In genomic region chr11:87453216-87454034, GRCm38 (mm10) we compare ENCODE assay signal across 10 mouse cellular contexts. TPM values are rescaled to one million over a fixed set of nuclear protein-coding genes. Genes with fewer than 3 reads are reported as not detected.
DNase-seq lines count a peak whose midpoint lies in the region; ATAC-seq and TF ChIP-seq lines count a peak whose summit lies in the region.
"Had no signal": no experiment of that assay in that cellular context is flagged by ENCODE, and none has a peak within 500 bp of the region (broad histone marks: within the 10 kb centered on the region; RNA-seq: fewer than 3 reads in every experiment).

No protein-coding gene starts in this region.

- intact Hi-C loops in left cerebral cortex, postnatal 10 days (cut with DNase I) = no loop called here

- no peak overlapping the region for H3K9ac ChIP-seq in heart, embryonic 11.5 days (ENCODE audit: low read depth, low read length)
- peak overlapping the region; percentile 21; the same call in 1 of the 2 replicates for H3K9ac ChIP-seq in CH12.LX (ENCODE audit: insufficient read depth, low read depth)
- no peak overlapping the region for H3K9ac ChIP-seq in intestine, postnatal 0 days (ENCODE audit: low read depth, low read length)
- H3K9ac ChIP-seq in liver, embryonic 11.5 days (ENCODE audit: low read depth, low read length) = peak overlapping the region; percentile 40; the same call in 1 of the 2 replicates

- no peak for TF ChIP-seq EP300 in CH12.LX (IDR thresholded peaks at IDR 0.05; ENCODE audit: low read length)

- in situ Hi-C loops in CH12.LX (cut with MboI; ENCODE audit: low pct_ligation_motif_present, low pct_unique_long_range_greater_than_20kb, low sequenced_read_pairs) = no loop called here

- H3K27me3 ChIP-seq in heart, embryonic 11.5 days (ENCODE audit: control insufficient read depth, insufficient read depth, low read length) = no peaks in the 10 kb centered on the region
- no peaks in the 10 kb centered on the region for H3K27me3 ChIP-seq in CH12.LX (replicated peaks)
- H3K27me3 ChIP-seq in intestine, postnatal 0 days (replicated peaks; ENCODE audit: control insufficient read depth, insufficient read depth, low read length) = no peaks in the 10 kb centered on the region
- no peaks in the 10 kb centered on the region for H3K27me3 ChIP-seq in liver, embryonic 11.5 days (replicated peaks; ENCODE audit: control insufficient read depth, insufficient read depth, low read length)

- no peaks in the 10 kb centered on the region for H3K36me3 ChIP-seq in heart, embryonic 11.5 days (ENCODE audit: control insufficient read depth, insufficient read depth, low read length)
- no peaks in the 10 kb centered on the region for H3K36me3 ChIP-seq in CH12.LX (replicated peaks in 1 of 2; ENCODE audit: control insufficient read depth in 1 of 2, insufficient read depth in 1 of 2, low read length in 1 of 2)
- no peaks in the 10 kb centered on the region for H3K36me3 ChIP-seq in intestine, postnatal 0 days (ENCODE audit: control insufficient read depth, insufficient read depth)
- no peaks in the 10 kb centered on the region for H3K36me3 ChIP-seq in liver, embryonic 11.5 days (ENCODE audit: control insufficient read depth, insufficient read depth, low read length)

- TF ChIP-seq RAD21 in CH12.LX (IDR thresholded peaks at IDR 0.05; ENCODE audit: low read depth, low read length) = no peak

- 16% methylated on average over 13 of the region's 13 CpGs for WGBS in heart, embryonic 11.5 days (ENCODE audit: insufficient replicate concordance)
- WGBS in intestine, postnatal 0 days = 13% methylated on average over 13 of the region's 13 CpGs
- 18% methylated on average over 13 of the region's 13 CpGs for WGBS in liver, embryonic 11.5 days

- 0 out of 2 replicates have a peak, but pooled peaks have one; percentile 27 for TF ChIP-seq POLR2A in CH12.LX (IDR thresholded peaks at IDR 0.05; ENCODE audit: low read depth, low read length)

- dilution Hi-C loops in CH12.LX (cut with MboI; ENCODE audit: extremely low pct_ligation_motif_present, extremely low pct_unique_long_range_greater_than_20kb, low sequenced_read_pairs) = no loop called here

- H3K4me3 ChIP-seq in heart, embryonic 11.5 days (ENCODE audit: low read depth, low read length) = no peak overlapping the region
- no peak overlapping the region for H3K4me3 ChIP-seq in CH12.LX (replicated peaks in 1 of 3; ENCODE audit: low read depth in 2 of 3, low read length in 2 of 3, poor library complexity in 1 of 3)
- H3K4me3 ChIP-seq in intestine, postnatal 0 days (ENCODE audit: low read depth, low read length) = no peak overlapping the region
- H3K4me3 ChIP-seq in liver, embryonic 11.5 days (ENCODE audit: low read depth, low read length) = no peak overlapping the region

- no peaks in the 10 kb centered on the region for H3K79me2 ChIP-seq in CH12.LX (replicated peaks; ENCODE audit: control insufficient read depth, extremely low read depth, insufficient read depth, poor library complexity, severe bottlenecking)

- H3K9me3 ChIP-seq in heart, embryonic 11.5 days (replicated peaks; ENCODE audit: control insufficient read depth, low read length) = no peaks in the 10 kb centered on the region
- no peaks in the 10 kb centered on the region for H3K9me3 ChIP-seq in CH12.LX (replicated peaks; ENCODE audit: low read length)
- H3K9me3 ChIP-seq in intestine, postnatal 0 days (ENCODE audit: control insufficient read depth) = no peaks in the 10 kb centered on the region
- H3K9me3 ChIP-seq in liver, embryonic 11.5 days (ENCODE audit: control insufficient read depth, low read length) = no peaks in the 10 kb centered on the region

- TF ChIP-seq CTCF in CH12.LX (conservative IDR thresholded peaks at IDR 0.05 in 1 of 2, IDR thresholded peaks at IDR 0.05 in 1 of 2; ENCODE audit: low read depth in 2 of 2, low read length in 2 of 2) = no peak
- 0 out of 2 replicates have a peak, but pooled peaks have one; percentile 15 for TF ChIP-seq CTCF in intestine, postnatal 0 days (IDR thresholded peaks at IDR 0.05; ENCODE audit: low read depth)

- no peak overlapping the region for H3K27ac ChIP-seq in heart, embryonic 11.5 days (ENCODE audit: low read depth, low read length)
- H3K27ac ChIP-seq in CH12.LX (ENCODE audit: insufficient read depth, low read depth) = no peak overlapping the region
- no peak overlapping the region for H3K27ac ChIP-seq in intestine, postnatal 0 days (ENCODE audit: low read depth, low read length)
- H3K27ac ChIP-seq in liver, embryonic 11.5 days (ENCODE audit: low read depth, low read length) = no peak overlapping the region

- ATAC-seq in heart, embryonic 11.5 days (replicated peaks; ENCODE audit: insufficient number of reproducible peaks, low FRiP score, low TSS enrichment) = no peak
- ATAC-seq in intestine, postnatal 0 days = no peak
- ATAC-seq in liver, embryonic 11.5 days (replicated peaks; ENCODE audit: low FRiP score) = no peak
- no peak for ATAC-seq in erythroblast, adult 5-6 weeks (replicated peaks; ENCODE audit: low FRiP score, poor library complexity, severe bottlenecking)

- H3K4me1 ChIP-seq in heart, embryonic 11.5 days (ENCODE audit: control insufficient read depth, insufficient read depth, low read length) = no peaks in the 10 kb centered on the region
- peaks cover 12 to 31% of the 10 kb centered on the region in 2 experiments; a peak in 3 of 4 replicates for H3K4me1 ChIP-seq in CH12.LX (ENCODE audit: control insufficient read depth in 1 of 2, insufficient read depth in 2 of 2)
- H3K4me1 ChIP-seq in intestine, postnatal 0 days (replicated peaks; ENCODE audit: control insufficient read depth, insufficient read depth, low read length) = no peaks in the 10 kb centered on the region
- peaks cover 11% of the 10 kb centered on the region for H3K4me1 ChIP-seq in liver, embryonic 11.5 days (replicated peaks; ENCODE audit: control insufficient read depth, insufficient read depth, low read length)

- H3K4me2 ChIP-seq in heart, embryonic 11.5 days = peak overlapping the region; percentile 35
- peak overlapping the region; percentile 33; the same call in 1 of the 2 replicates for H3K4me2 ChIP-seq in CH12.LX (ENCODE audit: insufficient read depth, low read depth, poor library complexity, severe bottlenecking)
- no peak overlapping the region for H3K4me2 ChIP-seq in intestine, postnatal 0 days (replicated peaks; ENCODE audit: low read depth)
- H3K4me2 ChIP-seq in liver, embryonic 11.5 days = peak overlapping the region; percentile 29

- DNase-seq in heart, adult 9 months (ENCODE audit: low spot score in 2 of 2) = no peak
- DNase-seq in CH12.LX (ENCODE audit: extremely low read depth) = no peak
- DNase-seq in liver, embryonic 11.5 days (ENCODE audit: low spot score) = no peak
- DNase-seq in left cerebral cortex, postnatal 10 days (ENCODE audit: extremely low spot score in 1 of 2, low spot score in 2 of 2) = no peak
- DNase-seq in spleen, adult 18-20 months = no peak
- DNase-seq: adrenal gland, postnatal 36 days; gastrocnemius, postnatal 25 days had no signal

TF ChIP-seq in CH12.LX, 34 proteins besides CTCF, POLR2A, EP300 and RAD21 (continues in another document):
- TF ChIP-seq MEF2A (IDR thresholded peaks at IDR 0.05; ENCODE audit: borderline replicate concordance, low read depth, low read length) = no peak
- TF ChIP-seq ZNF384 (IDR thresholded peaks at IDR 0.05; ENCODE audit: low read depth, low read length) = no peak
- TF ChIP-seq USF2 (conservative IDR thresholded peaks at IDR 0.05; ENCODE audit: low read depth, low read length) = no peak
- no peak for TF ChIP-seq ZKSCAN1 (IDR thresholded peaks at IDR 0.05; ENCODE audit: borderline replicate concordance, low read depth, low read length)
- TF ChIP-seq MXI1 (IDR thresholded peaks at IDR 0.05; ENCODE audit: low read depth, low read length) = peak; percentile 28; the same call in 1 of the 2 replicates
- no peak for TF ChIP-seq ZC3H11A (IDR thresholded peaks at IDR 0.05; ENCODE audit: low read depth, low read length)
- TF ChIP-seq USF1 (IDR thresholded peaks at IDR 0.05; ENCODE audit: low read depth, low read length) = peak; percentile 5; the same call in 1 of the 2 replicates
- no peak for TF ChIP-seq CHD1 (IDR thresholded peaks at IDR 0.05; ENCODE audit: low read depth, low read length)
- TF ChIP-seq ETS1 (conservative IDR thresholded peaks at IDR 0.05; ENCODE audit: low read depth, low read length) = no peak
- no peak for TF ChIP-seq SIN3A (IDR thresholded peaks at IDR 0.05; ENCODE audit: low read length)
- TF ChIP-seq RCOR1 (conservative IDR thresholded peaks at IDR 0.05; ENCODE audit: low read depth, low read length) = no peak
- TF ChIP-seq JUND (conservative IDR thresholded peaks at IDR 0.05; ENCODE audit: low read depth, low read length) = no peak
- no peak for TF ChIP-seq TCF12 (IDR thresholded peaks at IDR 0.05; ENCODE audit: low read depth, low read length)
- no peak for TF ChIP-seq SMC3 (IDR thresholded peaks at IDR 0.05; ENCODE audit: low read depth, low read length)
- TF ChIP-seq IRF4 (IDR thresholded peaks at IDR 0.05; ENCODE audit: low read depth, low read length) = no peak
- TF ChIP-seq POLR2AphosphoS2 (IDR thresholded peaks at IDR 0.05; ENCODE audit: low read depth, low read length) = no peak
- no peak for TF ChIP-seq HCFC1 (IDR thresholded peaks at IDR 0.05; ENCODE audit: low read depth, low read length)

RNA-seq across cellular contexts. Expression of gene Tex14, which starts 48.6 kb away (rescaled TPM):
- 0.30 and 0.96 TPM in 2 replicates for polyA plus RNA-seq in heart, embryonic 11.5 days (2014; fragmentation: Nextera tagmentation; extraction: Ambion mirVana)
- total RNA-seq in CH12.LX (2012; rRNA removed) (1.4 and 1.5 TPM in 2 replicates), CH12.LX (2014; rRNA removed) (1.4 and 2.1 TPM in 2 replicates)
- polyA plus RNA-seq in CH12.LX (2012; ENCODE audit: insufficient read length, low read depth) = 1.3 and 1.6 TPM in 2 replicates
- 1.3 and 1.8 TPM in 2 replicates for polyA plus RNA-seq in intestine, postnatal 0 days (2015; fragmentation: Nextera tagmentation; extraction: Ambion mirVana)
- 0.32 and 0.48 TPM in 2 replicates for polyA plus RNA-seq in liver, embryonic 11.5 days (2014; fragmentation: Nextera tagmentation; extraction: Ambion mirVana)
- total RNA-seq in erythroblast, adult 5-6 weeks (2015; ENCODE audit: low replicate concordance) = not detected in 2 replicates
- total RNA-seq in erythroblast, adult 5-6 weeks (2017; ENCODE audit: low replicate concordance) = 0.34 and 0.42 TPM in 2 replicates
- total RNA-seq in left cerebral cortex, postnatal 10 days (2021) = under 1 TPM; 0.36 to 0.56 TPM

RNA-seq across cellular contexts. Expression of gene Rad51c, which starts 48.7 kb away (rescaled TPM):
- 11.6 and 11.9 TPM in 2 replicates for polyA plus RNA-seq in heart, embryonic 11.5 days (2014; fragmentation: Nextera tagmentation; extraction: Ambion mirVana)
- total RNA-seq in CH12.LX (2012; rRNA removed) (5.3 and 6.8 TPM in 2 replicates), CH12.LX (2014; rRNA removed) (5.6 and 6.3 TPM in 2 replicates)
- polyA plus RNA-seq in CH12.LX (2012; ENCODE audit: insufficient read length, low read depth) = 4.8 and 6.1 TPM in 2 replicates
- 1.9 and 2.0 TPM in 2 replicates for polyA plus RNA-seq in intestine, postnatal 0 days (2015; fragmentation: Nextera tagmentation; extraction: Ambion mirVana)
- polyA plus RNA-seq in liver, embryonic 11.5 days (2014; fragmentation: Nextera tagmentation; extraction: Ambion mirVana) = 5.0 and 5.5 TPM in 2 replicates
- 0.19 and 3.8 TPM in 2 replicates for total RNA-seq in erythroblast, adult 5-6 weeks (2015; ENCODE audit: low replicate concordance)
- 5.9 and 6.3 TPM in 2 replicates for total RNA-seq in erythroblast, adult 5-6 weeks (2017; ENCODE audit: low replicate concordance)
- 1 to 10 TPM; 3.4 to 4.8 TPM for total RNA-seq in left cerebral cortex, postnatal 10 days (2021)

Comparison
In these comparisons a context has a peak if more than half of its experiments do, and no peak if none do; other contexts are left out.
1. H3K9ac ChIP-seq: peak in CH12.LX (single experiment) and liver, embryonic 11.5 days (single experiment); none in heart, embryonic 11.5 days (single experiment) and intestine, postnatal 0 days (single experiment).